ENCODE assay signal across 11 mouse cellular contexts in genomic region chr19:5937095-5937835, GRCm38 (mm10). TPM values are rescaled to one million over a fixed set of nuclear protein-coding genes. Genes with fewer than 3 reads are reported as not detected.
DNase-seq lines count a peak whose midpoint lies in the region; ATAC-seq and TF ChIP-seq lines count a peak whose summit lies in the region.
"Had no signal": no experiment of that assay in that cellular context is flagged by ENCODE, and none has a peak within 500 bp of the region (broad histone marks: within the 10 kb centered on the region; RNA-seq: fewer than 3 reads in every experiment).

No protein-coding gene starts in this region.

- peaks cover 31 to 40% of the 10 kb centered on the region in 2 experiments for H3K4me1 ChIP-seq in heart, embryonic 14.5 days (ENCODE audit: control insufficient read depth in 2 of 2, insufficient read depth in 2 of 2, low read length in 2 of 2)
- H3K4me1 ChIP-seq in liver, embryonic 11.5 days (replicated peaks; ENCODE audit: control insufficient read depth, insufficient read depth, low read length), result peaks cover 17% of the 10 kb centered on the region
- H3K4me1 ChIP-seq in midbrain, embryonic 16.5 days (ENCODE audit: control insufficient read depth, insufficient read depth, low read length), result peaks cover 3% of the 10 kb centered on the region; the same call in 1 of the 2 replicates

- H3K4me2 ChIP-seq in heart, embryonic 14.5 days (ENCODE audit: low read length), result peak overlapping the region; percentile 44
- peak overlapping the region; percentile 39 for H3K4me2 ChIP-seq in liver, embryonic 11.5 days
- H3K4me2 ChIP-seq in midbrain, embryonic 16.5 days (ENCODE audit: low read length), result no peak overlapping the region; the same call in 1 of the 2 replicates

- WGBS in heart, embryonic 14.5 days, result 64% methylated on average over 21 of the region's 21 CpGs
- 71% methylated on average over 21 of the region's 21 CpGs for WGBS in liver, embryonic 11.5 days
- 54% methylated on average over 21 of the region's 21 CpGs for WGBS in midbrain, embryonic 16.5 days

- DNase-seq in layer of hippocampus, adult 2 months (ENCODE audit: low spot score in 2 of 2), result no peak
- no peak for DNase-seq in layer of hippocampus, adult 11-12 months (ENCODE audit: low spot score)
- no peak for DNase-seq in liver, embryonic 11.5 days (ENCODE audit: low spot score)
- DNase-seq in thymus, adult 18-20 months, result no peak
- no peak for DNase-seq in embryo, embryonic 9.5 days (ENCODE audit: extremely low spot score)
- DNase-seq: gastrocnemius, postnatal 14 days; kidney, postnatal 4 days; thymus, postnatal 4 days had no signal

- H3K9me3 ChIP-seq in heart, embryonic 14.5 days (ENCODE audit: control insufficient read depth, low read length), result no peaks in the 10 kb centered on the region
- no peaks in the 10 kb centered on the region for H3K9me3 ChIP-seq in liver, embryonic 11.5 days (ENCODE audit: control insufficient read depth, low read length)
- H3K9me3 ChIP-seq in midbrain, embryonic 16.5 days (replicated peaks; ENCODE audit: control insufficient read depth, low read length, poor library complexity, severe bottlenecking), result no peaks in the 10 kb centered on the region

- no peaks in the 10 kb centered on the region for H3K27me3 ChIP-seq in heart, embryonic 14.5 days (ENCODE audit: control insufficient read depth, insufficient read depth, low read length)
- H3K27me3 ChIP-seq in liver, embryonic 11.5 days (replicated peaks; ENCODE audit: control insufficient read depth, insufficient read depth, low read length), result no peaks in the 10 kb centered on the region
- no peaks in the 10 kb centered on the region for H3K27me3 ChIP-seq in midbrain, embryonic 16.5 days (ENCODE audit: control insufficient read depth, insufficient read depth, low read depth, low read length)

- no peak overlapping the region for H3K27ac ChIP-seq in layer of hippocampus, adult 2 months
- H3K27ac ChIP-seq in heart, embryonic 14.5 days (replicated peaks in 1 of 2; ENCODE audit: control insufficient read depth in 1 of 2, insufficient read depth in 1 of 2, low read depth in 2 of 2, low read length in 2 of 2), result peak overlapping the region; percentile 15 to 21; a peak in 2 of 4 replicates
- H3K27ac ChIP-seq in liver, embryonic 11.5 days (ENCODE audit: low read depth, low read length), result peak overlapping the region; percentile 35; the same call in 1 of the 2 replicates
- peak overlapping the region; percentile 43; the same call in 1 of the 2 replicates for H3K27ac ChIP-seq in midbrain, embryonic 16.5 days (ENCODE audit: low read length)

- ATAC-seq in heart, embryonic 14.5 days (ENCODE audit: insufficient number of reproducible peaks, insufficient read depth, low FRiP score, low read depth), result no peak
- no peak for ATAC-seq in liver, embryonic 11.5 days (replicated peaks; ENCODE audit: low FRiP score)
- no peak for ATAC-seq in midbrain, embryonic 16.5 days

- TF ChIP-seq CTCF in layer of hippocampus, adult 2 months (conservative IDR thresholded peaks at IDR 0.05), result no peak

- H3K36me3 ChIP-seq in heart, embryonic 14.5 days (ENCODE audit: control insufficient read depth, insufficient read depth, low read length), result peaks cover 30% of the 10 kb centered on the region
- peaks cover 24% of the 10 kb centered on the region for H3K36me3 ChIP-seq in liver, embryonic 11.5 days (ENCODE audit: control insufficient read depth, insufficient read depth, low read length)
- H3K36me3 ChIP-seq in midbrain, embryonic 16.5 days (ENCODE audit: control insufficient read depth, insufficient read depth, low read length), result no peaks in the 10 kb centered on the region

- no peak overlapping the region for H3K9ac ChIP-seq in heart, embryonic 14.5 days (ENCODE audit: low read length)
- H3K9ac ChIP-seq in liver, embryonic 11.5 days (ENCODE audit: low read depth, low read length), result no peak overlapping the region
- H3K9ac ChIP-seq in midbrain, embryonic 16.5 days (ENCODE audit: low read depth, low read length), result no peak overlapping the region; the same call in 1 of the 2 replicates

- H3K4me3 ChIP-seq in layer of hippocampus, adult 2 months, result peak overlapping the region; percentile 19; the same call in 1 of the 2 replicates
- no peak overlapping the region for H3K4me3 ChIP-seq in heart, embryonic 14.5 days (ENCODE audit: control insufficient read depth in 1 of 2, insufficient read depth in 1 of 2, low read depth in 1 of 2, low read length in 2 of 2)
- no peak overlapping the region for H3K4me3 ChIP-seq in liver, embryonic 11.5 days (ENCODE audit: low read depth, low read length)
- H3K4me3 ChIP-seq in midbrain, embryonic 16.5 days (ENCODE audit: low read depth, low read length), result no peak overlapping the region

RNA-seq across cellular contexts. Expression of gene Cdc42ep2, which starts 12.6 kb away (rescaled TPM):
- 1 to 10 TPM; 3.4 to 3.8 TPM for total RNA-seq in layer of hippocampus, adult 2 months (2021)
- 9.1 and 9.7 TPM in 2 replicates for polyA plus RNA-seq in heart, embryonic 14.5 days (2014; fragmentation: Nextera tagmentation; extraction: Ambion mirVana)
- 5.1 TPM in 2 replicates for polyA plus RNA-seq in liver, embryonic 11.5 days (2014; fragmentation: Nextera tagmentation; extraction: Ambion mirVana)
- polyA plus RNA-seq in midbrain, embryonic 16.5 days (2015; fragmentation: Nextera tagmentation; extraction: Ambion mirVana), result 16.0 and 20.4 TPM in 2 replicates

RNA-seq across cellular contexts. Expression of gene Dpf2, which starts 24.5 kb away (rescaled TPM):
- total RNA-seq in layer of hippocampus, adult 2 months (2021), result 10 to 100 TPM; 94.1 to 95.3 TPM
- polyA plus RNA-seq in heart, embryonic 14.5 days (2014; fragmentation: Nextera tagmentation; extraction: Ambion mirVana), result 85.8 and 86.9 TPM in 2 replicates
- polyA plus RNA-seq in liver, embryonic 11.5 days (2014; fragmentation: Nextera tagmentation; extraction: Ambion mirVana), result 119 and 127 TPM in 2 replicates
- polyA plus RNA-seq in midbrain, embryonic 16.5 days (2015; fragmentation: Nextera tagmentation; extraction: Ambion mirVana), result 105 and 121 TPM in 2 replicates

RNA-seq across cellular contexts. Expression of gene Pola2, which starts 26.7 kb away (rescaled TPM):
- total RNA-seq in layer of hippocampus, adult 2 months (2021), result 1 to 10 TPM; 6.2 to 6.6 TPM
- polyA plus RNA-seq in heart, embryonic 14.5 days (2014; fragmentation: Nextera tagmentation; extraction: Ambion mirVana), result 42.7 and 45.1 TPM in 2 replicates
- 129 and 131 TPM in 2 replicates for polyA plus RNA-seq in liver, embryonic 11.5 days (2014; fragmentation: Nextera tagmentation; extraction: Ambion mirVana)
- polyA plus RNA-seq in midbrain, embryonic 16.5 days (2015; fragmentation: Nextera tagmentation; extraction: Ambion mirVana), result 19.4 and 22.4 TPM in 2 replicates

RNA-seq across cellular contexts. Expression of gene Tigd3, which starts 43.3 kb away (rescaled TPM):
- total RNA-seq in layer of hippocampus, adult 2 months (2021), result 1 to 10 TPM; 2.5 to 3.2 TPM
- polyA plus RNA-seq in heart, embryonic 14.5 days (2014; fragmentation: Nextera tagmentation; extraction: Ambion mirVana), result 1.1 and 1.8 TPM in 2 replicates
- polyA plus RNA-seq in liver, embryonic 11.5 days (2014; fragmentation: Nextera tagmentation; extraction: Ambion mirVana), result 3.9 and 4.2 TPM in 2 replicates
- polyA plus RNA-seq in midbrain, embryonic 16.5 days (2015; fragmentation: Nextera tagmentation; extraction: Ambion mirVana), result 13.4 and 14.6 TPM in 2 replicates

RNA-seq across cellular contexts. Expression of gene Slc22a20, which starts 48.7 kb away (rescaled TPM):
- total RNA-seq in layer of hippocampus, adult 2 months (2021), result not detected
- polyA plus RNA-seq in heart, embryonic 14.5 days (2014; fragmentation: Nextera tagmentation; extraction: Ambion mirVana), result not detected in 2 replicates
- not detected in 2 replicates for polyA plus RNA-seq in liver, embryonic 11.5 days (2014; fragmentation: Nextera tagmentation; extraction: Ambion mirVana)
- polyA plus RNA-seq in midbrain, embryonic 16.5 days (2015; fragmentation: Nextera tagmentation; extraction: Ambion mirVana), result not detected in 2 replicates
- total RNA-seq: gastrocnemius, postnatal 14 days; MEL had no signal
